Mouse (Mus musculus) frontal cortex, postnatal 10 days (tissue): ENCODE results near the gene Sult1a1.
"Not testable (repeated sequence)": the region's sequence is repeated elsewhere in the genome, so short reads cannot be mapped to it uniquely, and the experiment has no call there.

Source experiments
- DNase-seq, 2 experiments: peaks; one replicate each; pipeline ENCODE4 v3.0.0; 2022; ENCODE audit warnings: low spot score in 2 of 2, mixed read lengths in 1 of 2

Gene Sult1a1

GRCm38 (mm10) chr7:126663646-126664045 lies 12.6 kb downstream of the Sult1a1 start:
- DNase-seq, result no peak

DNA sequence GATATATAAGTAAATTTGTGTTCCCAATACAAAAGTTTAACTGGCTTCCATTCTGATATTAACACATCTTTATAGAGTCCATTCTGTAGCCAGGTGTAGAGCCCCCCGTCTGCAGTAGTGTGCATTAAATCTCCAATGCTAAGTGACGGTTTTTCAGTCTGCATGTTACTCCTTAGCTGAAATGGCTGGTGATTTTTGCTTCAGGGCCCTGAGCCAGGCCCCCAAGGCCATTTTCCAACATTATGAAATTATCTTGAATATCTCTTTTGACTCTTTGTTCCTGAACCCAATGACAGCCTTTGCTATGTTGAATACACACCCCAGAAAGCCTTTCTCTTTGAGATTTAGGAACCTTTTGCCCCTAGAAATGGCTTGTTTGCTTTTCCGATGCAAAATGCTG lies 16.5 kb downstream of the Sult1a1 start:
- DNase-seq, result no peak

DNA sequence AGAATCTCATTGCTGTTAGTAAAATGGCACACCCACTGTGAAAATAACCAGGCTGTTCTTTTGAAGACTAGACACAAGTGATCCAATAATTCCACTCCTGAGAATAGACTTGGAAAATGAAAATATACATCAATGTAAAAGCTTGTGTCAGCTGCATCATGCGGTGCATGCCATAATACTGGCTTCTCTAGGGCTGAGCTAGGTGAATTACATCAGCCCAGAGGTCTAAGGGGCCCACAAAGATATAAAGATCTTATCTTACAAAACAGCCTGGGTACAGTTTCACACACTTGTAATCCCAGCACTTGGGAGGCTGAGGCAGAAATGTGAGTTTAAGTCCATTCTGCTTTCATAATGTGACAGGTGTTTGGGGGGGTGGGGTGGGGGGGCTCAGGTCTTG lies 18.7 kb downstream of the Sult1a1 start:
- DNase-seq, result no peak

DNA sequence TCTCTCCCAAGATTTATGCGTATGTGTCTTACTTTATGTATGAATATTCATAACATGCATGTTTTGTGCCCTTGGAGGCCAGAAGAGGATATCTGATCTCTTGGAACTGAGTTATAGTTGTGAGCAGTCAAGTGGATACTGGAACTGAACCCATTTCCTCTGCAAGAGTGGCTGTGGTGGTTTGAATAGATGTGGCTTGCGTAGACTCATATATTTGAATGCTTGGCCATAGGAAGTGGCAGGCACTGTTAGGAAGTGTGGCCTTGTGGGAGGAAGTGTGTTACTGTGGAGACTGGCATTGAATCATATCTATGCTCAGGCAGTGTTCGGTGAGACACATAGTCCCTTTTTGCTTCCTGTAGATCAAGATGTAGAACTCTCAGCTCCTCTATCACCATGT lies 20.5 kb downstream of the Sult1a1 start:
- DNase-seq, result no peak

- DNase-seq, result no peak
These were observed 22.2 kb downstream of the Sult1a1 start for GRCm38 (mm10) chr7:126653991-126654390.

- no peak for DNase-seq
These were observed 25.4 kb downstream of the Sult1a1 start for GRCm38 (mm10) chr7:126650852-126651251.

GRCm38 (mm10) chr7:126649231-126650051 lies 26.8 kb downstream of the Sult1a1 start, which contains the start of gene Sgf29:
TSS of gene Sgf29 (plus strand) at chr7:126649309.
- DNase-seq, result peak; percentile 86 to 91

GRCm38 (mm10) chr7:126648486-126648885 lies 27.7 kb downstream of the Sult1a1 start:
- DNase-seq, result no peak

DNA sequence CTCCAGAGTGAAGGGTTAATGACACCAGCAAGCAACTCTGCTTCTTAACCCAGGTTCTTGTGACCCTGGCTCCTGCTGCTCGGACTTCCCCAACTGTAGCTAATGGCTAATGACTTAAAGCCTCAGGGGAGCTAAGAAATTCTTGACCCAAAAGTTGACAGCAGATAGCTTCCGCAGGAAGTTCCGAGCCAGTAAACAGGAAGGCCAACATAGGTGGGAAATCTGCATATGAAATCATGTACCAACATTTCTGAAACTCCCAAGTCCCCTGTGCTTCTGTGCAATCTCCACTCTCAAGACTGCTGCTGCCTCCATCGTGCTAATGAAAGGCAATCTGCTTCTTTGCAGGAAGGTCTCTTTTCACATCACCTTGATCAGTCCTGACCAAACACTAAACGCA lies 30.5 kb downstream of the Sult1a1 start:
- DNase-seq, result no peak

GRCm38 (mm10) chr7:126644914-126645313 lies 31.3 kb downstream of the Sult1a1 start:
- no peak for DNase-seq

DNA sequence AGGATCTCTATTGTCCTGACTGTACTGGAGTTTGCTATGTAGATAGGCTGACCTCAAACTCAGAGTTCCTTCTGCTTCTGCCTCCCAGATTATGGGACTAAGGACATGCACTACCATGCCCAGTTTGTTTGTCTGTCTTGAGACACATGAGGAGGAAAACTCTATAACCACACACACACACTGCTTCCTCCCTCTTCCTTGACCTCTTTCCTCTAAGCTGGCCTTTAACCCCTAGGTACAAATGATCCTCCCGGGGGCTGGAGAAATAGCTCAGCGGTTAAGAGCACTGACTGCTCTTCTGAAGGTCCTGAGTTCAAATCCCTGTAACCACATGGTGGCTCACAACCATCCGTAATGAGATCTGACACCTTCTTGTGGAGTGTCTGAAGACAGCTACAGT lies 31.9 kb downstream of the Sult1a1 start:
- DNase-seq, result no peak

GRCm38 (mm10) chr7:126643244-126643617 lies 33.0 kb downstream of the Sult1a1 start:
- not testable (repeated sequence) for DNase-seq

DNA sequence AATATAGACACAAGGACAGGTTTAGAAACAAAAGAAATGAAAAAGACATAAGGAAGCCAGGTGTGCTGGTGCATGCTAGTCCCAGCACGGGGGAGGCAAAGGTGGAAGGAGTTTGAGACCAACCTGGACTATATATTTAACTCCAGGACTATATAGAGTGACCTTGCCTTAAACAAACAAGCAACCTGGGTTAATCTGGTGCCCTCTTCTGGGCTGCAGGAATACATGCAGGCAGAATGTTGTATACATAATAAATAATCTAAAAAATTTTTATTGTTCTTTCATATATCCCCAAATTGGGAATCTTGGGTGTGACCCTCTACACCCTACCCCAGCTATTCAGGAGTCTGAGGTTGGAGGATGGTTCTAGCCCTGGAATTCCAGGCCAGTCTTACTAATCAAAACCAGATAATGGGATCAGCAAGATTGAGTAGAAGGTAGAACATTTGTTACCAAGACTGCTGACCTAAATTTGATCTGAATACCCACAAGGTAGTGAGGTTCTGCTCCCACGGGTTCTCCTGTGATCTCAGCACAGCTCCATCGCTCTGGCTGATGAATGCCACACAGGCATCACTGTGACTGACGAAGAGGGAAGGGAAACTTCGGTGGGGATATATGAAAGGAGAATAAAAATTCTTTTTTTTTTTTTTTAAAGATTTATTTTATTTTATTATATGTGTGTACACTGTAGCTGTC lies 33.5 kb downstream of the Sult1a1 start:
- no peak for DNase-seq

DNA sequence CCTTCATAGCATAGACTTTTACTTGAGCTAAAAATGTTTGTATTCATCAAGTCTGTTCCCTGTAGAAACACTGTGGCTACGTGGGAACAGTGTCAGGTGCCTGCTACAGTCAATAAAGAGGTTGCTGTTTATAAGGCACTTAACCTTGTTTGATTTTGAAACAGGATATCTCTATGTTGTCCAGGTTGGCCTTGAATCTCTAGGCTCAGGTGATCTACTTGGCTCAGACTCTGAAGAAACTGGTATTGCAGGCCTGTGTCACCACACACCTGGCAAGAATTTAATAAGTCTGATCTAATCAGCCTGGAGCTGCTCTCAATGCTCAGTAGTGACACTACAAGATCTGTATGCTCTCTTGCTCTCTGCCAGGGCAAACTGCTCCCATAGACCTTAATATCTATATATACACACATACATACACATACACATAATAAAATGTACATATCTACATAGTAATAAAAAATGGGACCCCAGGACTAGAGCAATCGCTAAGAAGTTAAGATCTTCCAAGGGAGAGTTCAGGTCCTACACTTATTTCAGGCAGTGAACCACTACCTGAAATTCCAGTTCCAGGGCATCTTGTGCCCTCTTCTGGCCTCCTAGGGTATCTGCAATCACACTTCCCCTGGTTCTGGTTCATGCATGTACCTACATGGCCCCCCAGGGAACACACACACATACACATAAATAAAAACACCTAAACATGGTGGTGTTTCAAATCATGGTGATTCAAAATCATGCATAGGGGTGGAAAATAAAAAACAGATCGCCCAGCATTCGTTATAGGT lies 39.3 kb downstream of the Sult1a1 start:
- peak in 1 of 2 experiments; percentile 28 for DNase-seq

DNA sequence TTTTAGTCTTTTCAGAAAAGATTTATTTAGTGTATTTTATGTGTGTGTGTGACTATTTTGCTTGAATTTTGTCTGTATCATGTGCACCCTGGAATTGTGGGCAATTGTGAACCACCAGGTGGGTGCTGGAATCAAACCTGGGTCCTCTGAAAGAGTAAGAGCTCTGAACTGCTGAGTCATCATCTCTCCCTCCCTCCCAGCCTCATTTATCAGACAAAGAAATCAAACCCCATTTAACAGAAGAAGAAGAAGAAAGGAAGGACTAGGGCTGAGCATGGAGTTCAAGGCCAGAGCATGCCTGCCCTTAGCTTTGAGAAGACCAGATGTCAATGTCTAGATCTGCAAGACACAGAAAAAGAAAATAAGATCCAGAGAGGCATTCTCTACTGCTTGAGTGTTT lies 40.9 kb downstream of the Sult1a1 start:
- no peak for DNase-seq

DNA sequence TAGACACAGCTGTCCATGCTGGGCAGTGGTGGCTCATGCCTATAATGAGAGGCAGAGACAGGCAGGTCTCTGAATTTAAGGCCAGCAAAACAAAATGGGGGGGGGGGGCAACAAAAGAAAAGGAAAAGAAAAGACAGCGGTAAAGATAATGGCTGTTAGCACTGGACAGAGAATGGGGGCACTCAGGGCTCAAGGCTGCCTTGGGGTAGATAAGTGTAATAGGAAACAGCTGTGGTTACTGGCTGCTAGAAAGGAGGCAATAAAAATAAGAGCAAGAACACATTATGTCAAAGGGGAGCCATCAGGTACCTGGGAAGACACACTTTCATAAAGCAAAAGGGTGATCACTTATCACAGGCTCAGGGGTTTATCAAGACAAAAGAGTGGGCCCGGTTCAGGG lies 43.8 kb downstream of the Sult1a1 start:
- DNase-seq, result no peak

- DNase-seq, result no peak
These were observed 45.3 kb downstream of the Sult1a1 start, which contains the start of gene Nupr1 for GRCm38 (mm10) chr7:126630824-126631518. TSS of gene Nupr1 (minus strand) at chr7:126630861.

DNA sequence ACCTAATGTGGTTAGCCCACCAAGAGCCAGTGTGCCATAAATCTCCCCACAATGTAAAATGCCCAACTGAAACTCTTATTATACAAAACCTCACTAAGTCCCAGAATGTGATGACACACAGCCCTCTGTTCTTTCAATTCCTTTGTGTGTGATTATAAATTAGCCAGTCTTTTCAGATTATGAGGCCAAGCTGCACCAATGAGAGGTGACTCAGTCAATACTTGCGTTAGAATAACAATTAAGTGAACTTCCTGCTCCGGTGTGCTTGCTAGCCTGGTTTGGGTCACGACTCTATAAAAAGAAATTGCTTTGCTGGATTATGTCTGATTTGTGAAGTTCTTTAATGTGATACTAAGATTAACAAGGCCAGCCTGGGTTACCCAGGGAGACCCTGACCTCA lies 46.3 kb downstream of the Sult1a1 start:
- DNase-seq, result no peak

DNA sequence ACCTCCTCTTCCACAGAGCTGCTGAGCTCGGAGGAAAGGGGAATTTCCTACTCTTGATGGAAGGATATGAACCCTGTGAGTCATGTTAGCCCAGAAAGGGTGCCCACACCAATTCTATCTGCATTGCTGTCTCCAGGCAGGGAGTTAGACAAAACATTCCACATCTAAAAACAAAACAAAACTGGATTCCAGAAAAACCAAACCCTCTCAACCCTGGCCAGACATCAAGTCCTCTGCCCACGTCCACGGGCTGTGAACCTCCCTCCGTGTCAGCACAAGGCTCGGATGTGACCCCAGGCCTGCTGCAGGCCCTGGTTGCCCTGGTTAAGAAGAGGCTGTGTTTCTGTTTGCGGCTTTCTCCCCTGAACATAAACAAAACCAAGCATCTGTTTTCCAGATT lies 48.1 kb downstream of the Sult1a1 start:
- DNase-seq, result no peak

- DNase-seq, result no peak
These were observed 50.2 kb downstream of the Sult1a1 start for GRCm38 (mm10) chr7:126625807-126626600.

- DNase-seq, result peak; percentile 40 to 41
These were observed 50.9 kb downstream of the Sult1a1 start for GRCm38 (mm10) chr7:126625369-126625768.
